ENCODE assay signal across 9 mouse cellular contexts in genomic region chr1:168427596-168427995, GRCm38 (mm10). TPM values are rescaled to one million over a fixed set of nuclear protein-coding genes. Genes with fewer than 3 reads are reported as not detected.
DNase-seq lines count a peak whose midpoint lies in the region; ATAC-seq and TF ChIP-seq lines count a peak whose summit lies in the region.
"Had no signal": no experiment of that assay in that cellular context is flagged by ENCODE, and none has a peak within 500 bp of the region (broad histone marks: within the 10 kb centered on the region; RNA-seq: fewer than 3 reads in every experiment).

No protein-coding gene starts in this region.

- DNase-seq in heart, adult 11 months: peak; percentile 70
- no peak for DNase-seq in heart, adult 9 months (ENCODE audit: low spot score in 2 of 2)
- DNase-seq in lung, postnatal 0 days (ENCODE audit: low spot score): peak; percentile 27
- DNase-seq in lung, postnatal 36 days: no peak
- no peak for DNase-seq in frontal cortex, postnatal 14 days (ENCODE audit: low spot score in 2 of 2)
- DNase-seq: B cell, adult 2 months had no signal

- H3K4me1 ChIP-seq in lung, postnatal 0 days (ENCODE audit: insufficient read depth, low read depth, low read length): no peaks in the 10 kb centered on the region; the same call in 1 of the 2 replicates
- no peaks in the 10 kb centered on the region; the same call in 1 of the 2 replicates for H3K4me1 ChIP-seq in intestine, postnatal 0 days (replicated peaks; ENCODE audit: control insufficient read depth, insufficient read depth, low read length)
- H3K4me1 ChIP-seq in stomach, embryonic 14.5 days (ENCODE audit: control insufficient read depth, insufficient read depth, low read length): peaks cover 47% of the 10 kb centered on the region

- H3K4me3 ChIP-seq in lung, postnatal 0 days (ENCODE audit: low read depth, low read length): peak overlapping the region; percentile 76
- H3K4me3 ChIP-seq in intestine, postnatal 0 days (ENCODE audit: low read depth, low read length): no peak overlapping the region
- peak overlapping the region; percentile 71 for H3K4me3 ChIP-seq in stomach, embryonic 14.5 days (ENCODE audit: low read depth, low read length)

- H3K9me3 ChIP-seq in lung, postnatal 0 days (ENCODE audit: low read length): no peaks in the 10 kb centered on the region
- no peaks in the 10 kb centered on the region for H3K9me3 ChIP-seq in intestine, postnatal 0 days (ENCODE audit: control insufficient read depth)
- H3K9me3 ChIP-seq in stomach, embryonic 14.5 days (ENCODE audit: control insufficient read depth, low read depth, low read length): no peaks in the 10 kb centered on the region

- peak overlapping the region; percentile 64; the same call in 1 of the 2 replicates for H3K27ac ChIP-seq in lung, postnatal 0 days (ENCODE audit: low read length)
- H3K27ac ChIP-seq in intestine, postnatal 0 days (ENCODE audit: low read depth, low read length): no peak overlapping the region
- H3K27ac ChIP-seq in stomach, embryonic 14.5 days (ENCODE audit: low read length): no peak overlapping the region; the same call in 1 of the 2 replicates

- H3K9ac ChIP-seq in lung, postnatal 0 days (replicated peaks; ENCODE audit: low read depth): 0 out of 2 replicates have a peak overlapping the region, but pooled peaks have one; percentile 16
- no peak overlapping the region for H3K9ac ChIP-seq in intestine, postnatal 0 days (ENCODE audit: low read depth, low read length)
- peak overlapping the region; percentile 94 for H3K9ac ChIP-seq in stomach, embryonic 14.5 days (replicated peaks; ENCODE audit: low read depth, low read length)

- H3K36me3 ChIP-seq in lung, postnatal 0 days (ENCODE audit: insufficient read depth, low read length): no peaks in the 10 kb centered on the region
- H3K36me3 ChIP-seq in intestine, postnatal 0 days (ENCODE audit: control insufficient read depth, insufficient read depth): no peaks in the 10 kb centered on the region
- H3K36me3 ChIP-seq in stomach, embryonic 14.5 days (ENCODE audit: control insufficient read depth, insufficient read depth, low read length): no peaks in the 10 kb centered on the region; the same call in 1 of the 2 replicates

- WGBS in lung, postnatal 0 days: 22% methylated on average over 4 of the region's 4 CpGs
- WGBS in intestine, postnatal 0 days: 66% methylated on average over 4 of the region's 4 CpGs
- 14% methylated on average over 4 of the region's 4 CpGs for WGBS in stomach, embryonic 14.5 days

- no peak for TF ChIP-seq EP300 in lung, postnatal 0 days (IDR thresholded peaks at IDR 0.05)

- no peaks in the 10 kb centered on the region for H3K27me3 ChIP-seq in lung, postnatal 0 days (replicated peaks; ENCODE audit: insufficient read depth, low read length)
- no peaks in the 10 kb centered on the region for H3K27me3 ChIP-seq in intestine, postnatal 0 days (replicated peaks; ENCODE audit: control insufficient read depth, insufficient read depth, low read length)
- H3K27me3 ChIP-seq in stomach, embryonic 14.5 days (ENCODE audit: control insufficient read depth, insufficient read depth, low read length): no peaks in the 10 kb centered on the region

- no peak for TF ChIP-seq CTCF in lung, postnatal 0 days (IDR thresholded peaks at IDR 0.05)
- TF ChIP-seq CTCF in intestine, postnatal 0 days (IDR thresholded peaks at IDR 0.05; ENCODE audit: low read depth): no peak

- ATAC-seq in lung, postnatal 0 days: no peak
- ATAC-seq in intestine, postnatal 0 days: no peak
- no peak for ATAC-seq in stomach, embryonic 14.5 days (ENCODE audit: insufficient number of reproducible peaks, insufficient read depth, low FRiP score, low read depth)
- no peak for ATAC-seq in erythroblast, adult 5-6 weeks (replicated peaks; ENCODE audit: low FRiP score, poor library complexity, severe bottlenecking)

- peak overlapping the region; percentile 65 for H3K4me2 ChIP-seq in lung, postnatal 0 days (replicated peaks; ENCODE audit: low read depth, low read length)
- peak overlapping the region; percentile 83; the same call in 1 of the 2 replicates for H3K4me2 ChIP-seq in intestine, postnatal 0 days (replicated peaks; ENCODE audit: low read depth)
- peak overlapping the region; percentile 50 for H3K4me2 ChIP-seq in stomach, embryonic 14.5 days (replicated peaks; ENCODE audit: low read depth, low read length)

RNA-seq across cellular contexts. Expression of gene Pbx1, which starts 4.5 kb away (rescaled TPM):
- 23.9 and 32.5 TPM in 2 replicates for polyA plus RNA-seq in lung, postnatal 0 days (2015; fragmentation: Nextera tagmentation; extraction: Ambion mirVana)
- 9.8 and 11.4 TPM in 2 replicates for polyA plus RNA-seq in intestine, postnatal 0 days (2015; fragmentation: Nextera tagmentation; extraction: Ambion mirVana)
- 60.3 and 64.1 TPM in 2 replicates for polyA plus RNA-seq in stomach, embryonic 14.5 days (2014; fragmentation: Nextera tagmentation; extraction: Ambion mirVana)
- 5.6 and 6.1 TPM in 2 replicates for total RNA-seq in erythroblast, adult 5-6 weeks (2015; ENCODE audit: low replicate concordance)
- 3.2 and 5.2 TPM in 2 replicates for total RNA-seq in erythroblast, adult 5-6 weeks (2017; ENCODE audit: low replicate concordance)

Comparison
In these comparisons a context has a peak if more than half of its experiments do, and no peak if none do; other contexts are left out.
1. DNase-seq: peak in heart, adult 11 months (single experiment) and lung, postnatal 0 days (single experiment); none in heart, adult 9 months (0 of 2), lung, postnatal 36 days (single experiment) and frontal cortex, postnatal 14 days (0 of 2).
2. Peak in every context shown above with its lines, with median percentiles within 50 percentile points of each other: H3K4me2 ChIP-seq.